Mouse (Mus musculus) MEL-GATA-1-ER (cell line): Measurements from ENCODE around the gene Ap3b1.
A peak's percentile ranks its signal among the peaks of the same experiment; 100 is the strongest.

Experiments used
- DNase-seq: peaks from one replicate; pipeline ENCODE4 v3.0.0-alpha.2; 2012; ENCODE audit warnings: low read depth; ENCODE audit errors: extremely low read depth

Ap3b1 gene

DNA sequence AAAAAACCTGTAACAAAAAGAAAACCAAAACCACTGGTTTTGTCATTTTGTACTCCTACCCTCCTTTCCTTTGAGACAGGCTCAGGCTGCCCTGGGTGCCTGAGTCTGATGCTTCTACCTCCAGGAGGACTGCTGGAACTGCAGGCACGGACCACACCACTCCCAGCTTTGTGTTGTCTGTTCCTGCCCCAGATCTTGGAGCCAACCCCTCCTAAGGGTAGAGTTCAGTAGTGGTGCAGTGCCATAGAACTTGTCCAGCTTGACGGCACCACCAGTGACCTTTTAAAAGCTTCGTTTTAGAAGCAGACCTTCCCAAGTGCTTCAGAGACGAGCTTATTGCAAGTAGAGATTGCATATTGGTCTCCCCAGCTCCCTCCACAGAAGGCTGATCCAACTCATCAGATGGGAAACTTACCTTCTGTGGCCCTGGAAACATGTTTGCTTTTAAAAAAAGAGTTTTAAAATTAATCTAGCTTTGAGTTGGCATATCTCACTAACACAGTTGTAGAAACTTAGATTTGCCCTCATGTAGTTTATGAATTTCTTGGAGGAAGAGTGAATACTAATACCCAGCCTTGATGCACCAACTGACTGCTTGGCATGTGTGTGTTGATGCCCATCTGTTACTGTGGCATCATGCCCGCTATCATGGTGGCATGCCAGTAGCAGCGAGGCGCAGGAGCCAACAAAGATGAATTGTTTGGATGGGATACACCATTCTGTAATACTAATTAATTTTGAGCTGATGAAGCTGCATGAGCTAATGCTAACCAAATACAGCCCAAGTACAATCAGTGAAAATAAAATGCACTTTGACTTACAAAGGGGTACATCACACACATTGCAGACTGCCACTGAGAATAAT lies 17.0 kb downstream of the Ap3b1 start:
- DNase-seq = no peak

DNA sequence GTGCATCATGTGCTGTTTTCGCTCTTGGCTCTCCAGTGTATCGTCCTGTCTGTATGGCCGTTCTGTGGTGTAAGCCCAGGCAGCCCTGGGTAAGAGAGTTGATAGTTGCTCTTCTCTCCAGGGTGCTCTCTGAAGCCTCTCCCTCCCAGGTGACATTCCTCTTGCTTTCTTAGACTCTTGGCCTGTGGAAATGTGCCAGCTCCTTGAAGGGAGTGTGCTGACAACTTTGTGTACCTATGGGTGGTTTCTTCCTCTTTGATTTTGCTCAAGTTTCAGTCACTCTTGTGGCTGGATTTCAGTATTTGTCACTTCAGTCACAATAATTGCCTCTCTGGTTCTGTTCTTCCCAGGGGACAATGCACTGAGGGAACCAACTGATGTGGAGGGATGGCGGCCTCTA lies 20.2 kb downstream of the Ap3b1 start:
- DNase-seq = no peak

DNA sequence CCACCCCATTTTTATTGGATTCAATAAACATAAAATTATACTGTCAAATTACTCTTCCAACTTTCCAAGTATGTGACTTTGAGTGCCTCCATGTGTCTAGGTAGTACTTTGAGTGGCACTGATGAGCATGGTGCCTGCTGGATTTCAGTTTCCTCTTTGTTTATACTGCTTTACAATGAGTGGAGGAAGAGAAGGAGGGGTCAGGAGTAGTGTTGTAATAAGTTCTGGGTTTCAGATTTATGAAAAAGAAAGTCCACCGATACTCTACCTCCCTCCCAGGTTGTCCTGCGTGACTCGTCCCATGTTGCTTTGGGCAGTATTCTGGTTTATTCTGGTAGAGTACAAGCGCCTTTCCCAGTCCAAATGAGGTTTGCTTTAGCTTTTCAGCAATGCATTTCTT lies 22.7 kb downstream of the Ap3b1 start:
- DNase-seq = no peak

GRCm38 (mm10) chr13:94381829-94382675 lies 23.3 kb downstream of the Ap3b1 start:
- DNase-seq = peak; percentile 65

GRCm38 (mm10) chr13:94384931-94385570 lies 26.3 kb downstream of the Ap3b1 start:
- no peak for DNase-seq

DNA sequence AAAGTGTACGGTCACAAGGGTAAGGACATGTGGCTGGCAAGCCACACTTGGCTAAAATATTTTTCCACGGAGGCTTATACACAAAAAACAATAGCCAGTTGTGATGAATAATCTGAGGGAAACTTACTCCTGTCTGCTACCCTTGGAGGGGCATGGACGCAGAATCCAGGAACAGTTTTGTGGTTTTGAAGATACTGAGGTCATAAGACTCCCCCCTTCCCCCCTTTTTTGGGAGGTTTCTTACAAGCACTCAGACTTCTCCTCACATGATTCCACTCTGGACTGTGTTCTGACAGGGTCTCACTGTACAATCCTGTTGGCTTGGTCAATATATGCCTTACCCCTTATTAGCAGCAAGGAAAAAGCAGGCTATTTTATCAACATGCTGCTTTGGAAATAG lies 29.8 kb downstream of the Ap3b1 start:
- no peak for DNase-seq

GRCm38 (mm10) chr13:94389541-94389940 lies 30.8 kb downstream of the Ap3b1 start:
- DNase-seq = no peak

- no peak for DNase-seq
These were observed 33.5 kb downstream of the Ap3b1 start for GRCm38 (mm10) chr13:94392282-94392681.

DNA sequence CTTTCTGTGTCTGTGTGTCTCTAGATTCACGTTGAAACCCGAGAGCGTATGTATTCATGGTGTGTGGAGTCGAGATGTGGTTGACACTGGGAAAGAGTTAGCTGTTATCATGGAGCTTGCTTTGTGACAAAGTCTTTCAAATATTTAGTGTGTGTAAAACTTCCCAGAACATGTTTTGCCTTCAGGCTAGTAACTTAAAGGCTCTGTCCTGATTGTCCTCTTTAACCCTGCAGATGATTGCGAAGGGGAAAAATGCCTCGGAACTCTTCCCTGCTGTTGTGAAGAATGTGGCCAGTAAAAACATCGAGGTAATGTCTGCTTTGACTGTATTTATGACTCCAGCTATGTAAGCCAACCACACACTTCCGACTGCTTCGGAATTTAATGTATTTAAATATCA lies 35.7 kb downstream of the Ap3b1 start:
- DNase-seq = no peak

- DNase-seq = no peak
These were observed 37.0 kb downstream of the Ap3b1 start for GRCm38 (mm10) chr13:94395763-94396162.

DNA sequence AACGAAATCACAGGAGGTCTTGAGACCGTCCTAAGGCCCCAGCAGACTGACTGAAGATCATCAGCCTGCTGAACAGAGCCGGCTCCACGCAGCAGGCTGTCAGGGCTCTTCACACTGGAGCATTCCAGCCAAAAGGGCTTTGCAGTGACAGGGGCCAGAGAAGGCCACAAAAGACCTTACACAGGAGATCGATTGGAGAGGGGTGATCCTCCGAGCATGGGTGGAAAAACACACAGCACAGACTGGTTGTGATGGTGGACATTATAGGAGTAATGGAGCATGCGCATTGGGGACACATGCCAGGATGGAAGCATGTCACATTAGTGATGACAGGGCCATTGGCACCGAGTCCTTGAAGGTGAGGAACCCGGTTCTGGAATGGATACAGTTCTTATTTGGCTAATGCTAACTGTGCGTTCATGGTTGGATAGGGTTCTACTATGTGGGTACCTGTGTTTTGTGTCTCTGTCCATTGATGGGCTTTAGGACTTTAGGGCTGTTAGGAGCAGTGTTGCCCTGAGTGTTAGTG lies 37.7 kb downstream of the Ap3b1 start:
- no peak for DNase-seq

GRCm38 (mm10) chr13:94398568-94399374 lies 40.0 kb downstream of the Ap3b1 start:
- DNase-seq = no peak

GRCm38 (mm10) chr13:94400465-94400864 lies 41.7 kb downstream of the Ap3b1 start:
- DNase-seq = no peak

- DNase-seq = no peak
These were observed 64.8 kb downstream of the Ap3b1 start for GRCm38 (mm10) chr13:94423600-94423999.

DNA sequence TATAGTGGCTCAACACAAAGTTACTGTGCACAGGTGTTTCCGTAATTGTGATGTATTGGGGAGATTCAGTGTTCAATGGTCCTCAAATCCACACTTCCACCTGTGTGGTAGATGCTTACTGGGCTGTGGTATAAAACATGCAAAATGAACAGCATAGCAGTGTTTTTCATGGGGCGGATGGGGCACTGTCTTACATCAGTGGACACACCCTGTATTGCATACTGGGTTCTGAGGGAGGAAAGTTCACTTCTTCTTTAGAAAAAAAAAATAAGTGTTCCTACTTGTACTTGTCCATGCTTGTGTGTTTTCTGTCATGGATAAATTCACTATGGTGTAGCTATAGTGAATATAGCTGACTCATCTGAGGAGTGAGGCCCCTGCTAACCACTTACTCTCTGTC lies 70.8 kb downstream of the Ap3b1 start:
- no peak for DNase-seq

DNA sequence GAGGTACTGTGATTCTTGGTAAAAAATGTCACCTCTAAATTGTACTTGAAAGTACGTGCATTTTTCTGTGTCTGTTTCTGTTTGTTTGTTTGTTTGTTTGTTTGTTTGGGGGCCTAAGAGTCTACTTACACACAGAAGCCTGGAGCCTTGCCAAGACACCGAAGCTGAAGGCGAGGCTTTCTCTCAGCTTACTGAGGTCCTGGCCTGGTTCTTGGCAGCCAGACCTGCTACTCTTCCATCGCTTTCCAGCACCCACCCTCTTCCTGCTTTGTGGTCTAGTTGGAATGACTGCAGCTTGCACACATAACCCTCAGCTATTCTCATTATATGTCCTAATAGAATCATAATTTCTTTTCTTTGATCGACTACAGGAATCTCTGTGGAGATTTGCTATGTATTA lies 80.6 kb downstream of the Ap3b1 start:
- no peak for DNase-seq

- no peak for DNase-seq
These were observed 82.4 kb downstream of the Ap3b1 start for GRCm38 (mm10) chr13:94441199-94441598.

- no peak for DNase-seq
These were observed 84.7 kb downstream of the Ap3b1 start for GRCm38 (mm10) chr13:94443411-94443810.

GRCm38 (mm10) chr13:94445103-94445502 lies 86.3 kb downstream of the Ap3b1 start:
- no peak for DNase-seq

GRCm38 (mm10) chr13:94447003-94447402 lies 88.2 kb downstream of the Ap3b1 start:
- no peak for DNase-seq

GRCm38 (mm10) chr13:94449593-94449992 lies 90.8 kb downstream of the Ap3b1 start:
- DNase-seq = no peak
